Mouse (Mus musculus) C2C12 (cell line): ENCODE results near the gene Wnk1. TPM values are rescaled to one million over a fixed set of nuclear protein-coding genes. Genes with fewer than 3 reads are reported as not detected.

Experiments
- H3K27me3 ChIP-seq: one replicate; pipeline ENCODE4 v1.6.1; 2011; ENCODE audit not compliant: control insufficient read depth, insufficient read depth, insufficient read length
- H3K36me3 ChIP-seq: one replicate; pipeline ENCODE4 v1.6.1; 2011; ENCODE audit not compliant: control insufficient read depth, insufficient read depth
- H3K4me3 ChIP-seq: one replicate; pipeline ENCODE4 v1.5.1; 2011; ENCODE audit warnings: mild to moderate bottlenecking, control low read depth; ENCODE audit not compliant: poor library complexity, insufficient read depth, severe bottlenecking
- H3K79me2 ChIP-seq: one replicate; pipeline ENCODE4 v1.6.1; 2011; ENCODE audit not compliant: control insufficient read depth, insufficient read depth
- H3K79me3 ChIP-seq: one replicate; pipeline ENCODE4 v1.6.1; 2011; ENCODE audit warnings: low read depth, control low read depth
- H3ac ChIP-seq: one replicate; pipeline ENCODE3; 2011; ENCODE audit warnings: low read depth; ENCODE audit not compliant: control insufficient read depth, insufficient read length
- CEBPB ChIP-seq: IDR thresholded peaks from one replicate; pipeline ENCODE4 v1.6.1; 2011; ENCODE audit warnings: low read depth, mild to moderate bottlenecking, control low read depth, moderate library complexity
- CTCF ChIP-seq: IDR thresholded peaks from one replicate; pipeline ENCODE4 v1.5.1; 2011; ENCODE audit not compliant: control insufficient read depth, insufficient read depth, insufficient read length
- FOSL1 ChIP-seq: IDR thresholded peaks from one replicate; pipeline ENCODE4 v1.8.0; 2011; ENCODE audit warnings: mild to moderate bottlenecking, low read length; ENCODE audit not compliant: poor library complexity, insufficient read depth, severe bottlenecking
- MAX ChIP-seq: IDR thresholded peaks from one replicate; pipeline ENCODE4 v1.6.1; 2011; ENCODE audit warnings: mild to moderate bottlenecking, control low read depth
- MYOD1 ChIP-seq: IDR thresholded peaks from one replicate; pipeline ENCODE4 v1.6.1; 2011; ENCODE audit warnings: low read depth; ENCODE audit not compliant: control insufficient read depth, insufficient read length
- MYOG ChIP-seq: IDR thresholded peaks from one replicate; pipeline ENCODE4 v1.6.1; 2011; ENCODE audit not compliant: control insufficient read depth, insufficient read length; ENCODE audit errors: extremely low read depth
- USF1 ChIP-seq: IDR thresholded peaks from one replicate; pipeline ENCODE4 v1.6.1; 2011; ENCODE audit warnings: low read depth, mild to moderate bottlenecking, control low read depth, moderate library complexity
- polyA plus RNA-seq: library from polyadenylated mRNA; unstranded; fragments of >200 nt; fragmentation: generic; extraction: Trizol; gene quantifications from one replicate; pipeline ENCODE4 v1.2.1, GENCODE M21; 2012; ENCODE audit warnings: missing spikeins

Wnk1 gene
- polyA plus RNA-seq, 1 experiment = 63.8 TPM

- Histone ChIP-seq H3K27me3 (no peaks in the 10 kb centered on the region), H3K79me3 (peaks cover 23% of the 10 kb centered on the region), H3ac (no peak overlapping the region), H3K36me3 (peaks cover 50% of the 10 kb centered on the region), H3K4me3 (no peak overlapping the region), H3K79me2 (peaks cover 47% of the 10 kb centered on the region)
- TF ChIP-seq MYOD1 = peak; percentile 25
- TF ChIP-seq CEBPB = no peak
These were observed 126.4 kb downstream of the Wnk1 start for GRCm38 (mm10) chr6:119912046-119912445.

DNA sequence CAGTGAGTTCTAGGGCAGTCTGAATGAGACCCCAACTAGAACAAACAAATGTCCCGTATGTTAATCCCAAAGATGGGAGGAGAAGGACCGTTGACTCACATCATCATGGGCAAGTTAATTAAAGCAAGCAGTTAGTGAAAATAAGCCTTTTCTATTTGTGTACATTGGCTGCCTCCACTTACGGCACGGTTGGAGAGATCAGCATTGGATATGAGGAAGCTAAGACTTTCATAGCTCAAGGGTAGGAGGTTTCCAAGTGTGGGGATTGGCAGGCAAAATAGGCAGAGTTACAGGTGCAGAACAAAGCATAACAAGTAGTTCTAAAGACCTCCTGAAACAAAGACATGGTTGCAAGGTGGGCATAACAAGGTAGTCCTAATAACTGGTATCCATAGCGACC is 133.0 kb downstream of the Wnk1 start:
- Histone ChIP-seq H3K79me2 (peaks cover 79% of the 10 kb centered on the region), H3K36me3 (peaks cover 5% of the 10 kb centered on the region), H3ac (no peak overlapping the region), H3K27me3 (no peaks in the 10 kb centered on the region), H3K79me3 (peaks cover 49% of the 10 kb centered on the region), H3K4me3 (no peak overlapping the region)
- TF ChIP-seq FOSL1 = no peak
- no peak for TF ChIP-seq MYOD1
- no peak for TF ChIP-seq MYOG
- TF ChIP-seq CTCF = no peak
- no peak for TF ChIP-seq MAX
- TF ChIP-seq CEBPB = no peak

DNA sequence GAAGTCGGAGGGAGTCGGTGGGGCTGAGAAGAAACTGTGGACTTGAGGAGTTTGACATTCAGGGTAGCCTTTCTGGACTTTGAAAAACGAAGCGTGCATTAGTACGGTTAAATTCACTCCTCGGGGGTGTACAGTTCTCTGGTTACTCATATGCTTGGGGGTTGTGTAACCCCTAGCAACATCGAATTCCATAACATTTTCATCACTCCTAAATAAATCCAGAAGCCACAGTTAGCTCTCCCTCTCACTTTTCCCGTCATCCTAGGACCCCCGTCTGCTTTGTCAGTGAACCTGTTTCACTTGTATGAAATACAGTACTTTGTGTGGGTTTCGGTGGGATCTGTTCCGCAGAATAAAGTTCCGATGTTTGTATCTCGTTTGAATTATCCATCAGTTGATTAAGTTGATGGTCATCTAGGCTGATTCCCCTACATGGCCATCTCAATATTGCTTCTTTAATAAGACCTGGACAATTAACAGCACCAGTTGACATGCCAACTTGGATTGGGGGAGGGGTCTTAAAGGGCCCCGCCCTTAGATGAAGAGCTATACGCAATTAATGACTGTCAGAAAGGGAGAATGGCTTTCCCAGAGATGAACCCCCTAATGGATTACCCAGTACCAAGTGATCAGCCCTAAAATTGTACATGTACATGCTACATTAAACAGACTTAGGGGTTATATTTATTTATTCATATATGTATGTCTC is 135.2 kb downstream of the Wnk1 start:
- no peak for TF ChIP-seq MYOD1
- no peak for TF ChIP-seq MAX
- TF ChIP-seq FOSL1 = no peak
- no peak for TF ChIP-seq USF1
- no peak for TF ChIP-seq MYOG
- no peak for TF ChIP-seq CTCF
- no peak for TF ChIP-seq CEBPB
- H3K79me2 ChIP-seq = peaks cover 57% of the 10 kb centered on the region
- no peaks in the 10 kb centered on the region for H3K27me3 ChIP-seq
- peaks cover 5% of the 10 kb centered on the region for H3K36me3 ChIP-seq
- H3ac ChIP-seq = peak overlapping the region; percentile 99
- peaks cover 35% of the 10 kb centered on the region for H3K79me3 ChIP-seq
- peak overlapping the region; percentile 91 for H3K4me3 ChIP-seq

GRCm38 (mm10) chr6:119902204-119903080 is 136.0 kb downstream of the Wnk1 start, which contains the start of gene Rad52:
TSS of gene Rad52 (plus strand) at chr6:119902698.
- Histone ChIP-seq H3K36me3 (peaks cover 5% of the 10 kb centered on the region), H3K27me3 (no peaks in the 10 kb centered on the region), H3K4me3 (peak within 1 kb of the TSS; percentile 91), H3K79me3 (peaks cover 31% of the 10 kb centered on the region), H3ac (peak within 1 kb of the TSS; percentile 99), H3K79me2 (peaks cover 49% of the 10 kb centered on the region)
- TF ChIP-seq USF1 = no peak
- TF ChIP-seq MYOD1 = no peak
- no peak for TF ChIP-seq FOSL1
- TF ChIP-seq CEBPB = no peak
- no peak for TF ChIP-seq MAX
- no peak for TF ChIP-seq CTCF
- TF ChIP-seq MYOG = no peak

- TF ChIP-seq CTCF (no peak), MYOD1 (no peak), MAX (no peak), MYOG (no peak), FOSL1 (no peak), CEBPB (no peak), USF1 (no peak)
- no peaks in the 10 kb centered on the region for H3K36me3 ChIP-seq
- H3K4me3 ChIP-seq = no peak overlapping the region
- H3K79me2 ChIP-seq = no peaks in the 10 kb centered on the region
- H3K27me3 ChIP-seq = peaks cover 20% of the 10 kb centered on the region
- no peaks in the 10 kb centered on the region for H3K79me3 ChIP-seq
- no peak overlapping the region for H3ac ChIP-seq
These were observed 145.8 kb downstream of the Wnk1 start for GRCm38 (mm10) chr6:119892711-119893110.
